Mouse (Mus musculus): ENCODE measurements around the gene Rasef.

GRCm38 (mm10) chr4:73790260-73791185, at the start of gene Rasef:
- no peak for TF ChIP-seq POLR2A (IDR thresholded peaks at IDR 0.05; ENCODE audit: extremely low read depth, insufficient read depth, low read length)
- no peak for TF ChIP-seq CTCF (IDR thresholded peaks at IDR 0.05; ENCODE audit: extremely low read depth, insufficient read depth, low read length)
